Mouse (Mus musculus) forebrain, embryonic 12.5 days (tissue): ENCODE results near the gene Gm10428. TPM values are rescaled to one million over a fixed set of nuclear protein-coding genes. Genes with fewer than 3 reads are reported as not detected.
A peak's percentile ranks its signal among the peaks of the same experiment; 100 is the strongest.
"Not testable (repeated sequence)": the region's sequence is repeated elsewhere in the genome, so short reads cannot be mapped to it uniquely, and the experiment has no call there.

Experiments used
- ATAC-seq: fragments of 200-750 bp; cut with Nextera tagmentation; 2 replicates; pipeline ENCODE4 v1.8.0; 2017; ENCODE audit warnings: moderate TSS enrichment; ENCODE audit not compliant: low FRiP score
- H3K27ac ChIP-seq: fragments of 300-500 bp; sonication (generic); 2 replicates; pipeline ENCODE4 v1.5.1; 2016; ENCODE audit warnings: mild to moderate bottlenecking
- H3K27me3 ChIP-seq: fragments of 300-500 bp; sonication (generic); 2 replicates; pipeline ENCODE4 v1.6.1; 2016; ENCODE audit warnings: mild to moderate bottlenecking
- H3K36me3 ChIP-seq: fragments of 300-500 bp; sonication (generic); replicated peaks from 2 replicates; pipeline ENCODE4 v1.6.1; 2016; ENCODE audit warnings: mild to moderate bottlenecking
- H3K4me1 ChIP-seq: fragments of 300-500 bp; sonication (generic); 2 replicates; pipeline ENCODE4 v1.6.1; 2016
- H3K4me2 ChIP-seq: fragments of 300-500 bp; sonication (generic); 2 replicates; pipeline ENCODE4 v1.6.1; 2016; ENCODE audit warnings: mild to moderate bottlenecking, moderate library complexity
- H3K4me3 ChIP-seq: fragments of 300-500 bp; sonication (generic); replicated peaks from 2 replicates; pipeline ENCODE4 v1.5.1; 2016; ENCODE audit warnings: mild to moderate bottlenecking
- H3K9ac ChIP-seq: fragments of 300-500 bp; sonication (generic); 2 replicates; pipeline ENCODE4 v1.6.1; 2016; ENCODE audit warnings: mild to moderate bottlenecking
- H3K9me3 ChIP-seq: fragments of 300-500 bp; sonication (generic); 2 replicates; pipeline ENCODE4 v1.6.1; 2016
- WGBS: fragments of 180-500 bp; shearing (Covaris S2); methylation state at CpG from one replicate; pipeline ENCODE4 v1.1.7; 2016; 5-methylcytosine and 5-hydroxymethylcytosine counted together
- polyA plus RNA-seq: library from polyadenylated mRNA; unstranded; fragments of >200 nt; fragmentation: Nextera tagmentation; extraction: Ambion mirVana; gene quantifications from 2 replicates; pipeline ENCODE4 v1.2.1, GENCODE M21; 2016

Gm10428 gene
- polyA plus RNA-seq, 1 experiment from 2014 or later: not detected

GRCm38 (mm10) chr11:62747227-62747626 is 5.7 kb upstream of the Gm10428 start:
- ATAC-seq: no peak
- H3K27ac ChIP-seq: no peak overlapping the region
- no peak overlapping the region for H3K9ac ChIP-seq
- H3K4me1 ChIP-seq: peaks cover 7% of the 10 kb centered on the region; the same call in 1 of the 2 replicates
- no peak overlapping the region for H3K4me3 ChIP-seq
- no peaks in the 10 kb centered on the region for H3K36me3 ChIP-seq
- no peaks in the 10 kb centered on the region for H3K9me3 ChIP-seq
- no peak overlapping the region for H3K4me2 ChIP-seq
- 72% methylated on average over 9 of the region's 9 CpGs for WGBS
- peaks cover 15% of the 10 kb centered on the region for H3K27me3 ChIP-seq

- WGBS: 73% methylated on average over 4 of the region's 4 CpGs
- Histone ChIP-seq H3K4me2 (no peak overlapping the region), H3K9ac (no peak overlapping the region), H3K27me3 (peaks cover 19% of the 10 kb centered on the region), H3K4me1 (peaks cover 7% of the 10 kb centered on the region; the same call in 1 of the 2 replicates), H3K36me3 (no peaks in the 10 kb centered on the region), H3K27ac (no peak overlapping the region), H3K4me3 (no peak overlapping the region), H3K9me3 (no peaks in the 10 kb centered on the region)
- ATAC-seq: no peak
Measured at GRCm38 (mm10) chr11:62748062-62748461, 4.8 kb upstream of the Gm10428 start.

- H3K9ac ChIP-seq, H3K36me3 ChIP-seq, ATAC-seq, H3K4me2 ChIP-seq, H3K4me1 ChIP-seq, H3K9me3 ChIP-seq, H3K27ac ChIP-seq, H3K4me3 ChIP-seq: not testable (repeated sequence)
- 93% methylated on average over 13 of the region's 13 CpGs for WGBS
- H3K27me3 ChIP-seq: peaks cover 19% of the 10 kb centered on the region
Measured at GRCm38 (mm10) chr11:62749445-62749844, 3.5 kb upstream of the Gm10428 start.

- Histone ChIP-seq H3K27me3 (peaks cover 25% of the 10 kb centered on the region), H3K4me1 (peaks cover 7% of the 10 kb centered on the region), H3K9me3 (no peaks in the 10 kb centered on the region), H3K4me2 (no peak overlapping the region), H3K9ac (no peak overlapping the region), H3K27ac (no peak overlapping the region), H3K36me3 (no peaks in the 10 kb centered on the region), H3K4me3 (no peak overlapping the region)
- WGBS: 72% methylated on average over 11 of the region's 11 CpGs
- ATAC-seq: no peak
Measured at GRCm38 (mm10) chr11:62752191-62752590, 709 bp upstream of the Gm10428 start.

- peak; percentile 99 for ATAC-seq
- Histone ChIP-seq H3K36me3 (no peaks in the 10 kb centered on the region), H3K9me3 (no peaks in the 10 kb centered on the region), H3K4me1 (peaks cover 10% of the 10 kb centered on the region), H3K27ac (no peak overlapping the region), H3K4me3 (peak overlapping the region; percentile 32), H3K27me3 (peaks cover 30% of the 10 kb centered on the region), H3K4me2 (peak overlapping the region; percentile 53), H3K9ac (peak overlapping the region; percentile 47)
- WGBS: 8% methylated on average over 36 of the region's 36 CpGs
Measured at GRCm38 (mm10) chr11:62756456-62757142, 3.7 kb downstream of the Gm10428 start.

GRCm38 (mm10) chr11:62757143-62757507 is 4.2 kb downstream of the Gm10428 start:
- H3K36me3 ChIP-seq: no peaks in the 10 kb centered on the region
- H3K27ac ChIP-seq: no peak overlapping the region
- 0 out of 2 replicates have a peak, but pooled peaks have one; percentile 31 for ATAC-seq
- H3K4me3 ChIP-seq: peak overlapping the region; percentile 32
- H3K9me3 ChIP-seq: no peaks in the 10 kb centered on the region
- peaks cover 30% of the 10 kb centered on the region for H3K27me3 ChIP-seq
- peak overlapping the region; percentile 53 for H3K4me2 ChIP-seq
- H3K4me1 ChIP-seq: peaks cover 10% of the 10 kb centered on the region
- 4% methylated on average over 7 of the region's 7 CpGs for WGBS
- peak overlapping the region; percentile 47 for H3K9ac ChIP-seq

- H3K27ac ChIP-seq: no peak overlapping the region
- H3K4me1 ChIP-seq: peaks cover 10% of the 10 kb centered on the region
- H3K4me3 ChIP-seq: no peak overlapping the region
- ATAC-seq: no peak
- H3K27me3 ChIP-seq: peaks cover 27% of the 10 kb centered on the region
- no peaks in the 10 kb centered on the region for H3K36me3 ChIP-seq
- H3K4me2 ChIP-seq: no peak overlapping the region
- no peak overlapping the region for H3K9ac ChIP-seq
- WGBS: 89% methylated on average over 6 of the region's 6 CpGs
- H3K9me3 ChIP-seq: no peaks in the 10 kb centered on the region
Measured at GRCm38 (mm10) chr11:62757906-62758305, 5.0 kb downstream of the Gm10428 start.

GRCm38 (mm10) chr11:62758491-62758890 is 5.6 kb downstream of the Gm10428 start:
- Histone ChIP-seq H3K27me3 (peaks cover 27% of the 10 kb centered on the region), H3K27ac (no peak overlapping the region), H3K4me1 (peaks cover 10% of the 10 kb centered on the region), H3K36me3 (no peaks in the 10 kb centered on the region), H3K4me3 (no peak overlapping the region), H3K4me2 (no peak overlapping the region), H3K9ac (no peak overlapping the region), H3K9me3 (no peaks in the 10 kb centered on the region)
- ATAC-seq: no peak
- WGBS: 77% methylated on average over 11 of the region's 11 CpGs

- peaks cover 17% of the 10 kb centered on the region for H3K27me3 ChIP-seq
Measured at GRCm38 (mm10) chr11:62760755-62761457, 8.0 kb downstream of the Gm10428 start.

GRCm38 (mm10) chr11:62776510-62776909 is 23.6 kb downstream of the Gm10428 start:
- Histone ChIP-seq H3K9me3 (peaks cover 48% of the 10 kb centered on the region), H3K4me2 (no peak overlapping the region), H3K4me3 (no peak overlapping the region), H3K4me1 (no peaks in the 10 kb centered on the region), H3K27me3 (no peaks in the 10 kb centered on the region), H3K36me3 (peaks cover 53% of the 10 kb centered on the region), H3K27ac (no peak overlapping the region), H3K9ac (no peak overlapping the region)
- 95% methylated on average over 7 of the region's 7 CpGs for WGBS
- ATAC-seq: no peak

More at GRCm38 (mm10) chr11:62760755-62761457, 8.0 kb downstream of the Gm10428 start:
- Histone ChIP-seq H3K9me3 (no peaks in the 10 kb centered on the region), H3K9ac (no peak overlapping the region), H3K4me2 (no peak overlapping the region), H3K27ac (no peak overlapping the region), H3K4me1 (peaks cover 10% of the 10 kb centered on the region), H3K36me3 (no peaks in the 10 kb centered on the region), H3K4me3 (no peak overlapping the region)
- 78% methylated on average over 9 of the region's 9 CpGs for WGBS
- ATAC-seq: no peak

- H3K9ac ChIP-seq: peak within 1 kb of the TSS; percentile 76
- H3K4me2 ChIP-seq: peak within 1 kb of the TSS; percentile 68
- 6% methylated on average over 34 of the region's 34 CpGs for WGBS
- peak within 1 kb of the TSS; percentile 61 for H3K4me3 ChIP-seq
- ATAC-seq: peak; percentile 95
- H3K27me3 ChIP-seq: no peaks in the 10 kb centered on the region
- 0 out of 2 replicates have a peak within 1 kb of the TSS, but pooled peaks have one; percentile 6 for H3K27ac ChIP-seq
- peaks cover 27% of the 10 kb centered on the region for H3K36me3 ChIP-seq
- no peaks in the 10 kb centered on the region for H3K9me3 ChIP-seq
- peaks cover 8% of the 10 kb centered on the region for H3K4me1 ChIP-seq
Measured at GRCm38 (mm10) chr11:62788935-62789616, 36.2 kb downstream of the Gm10428 start, which contains the start of gene Zfp286. TSS of gene Zfp286 (minus strand) at chr11:62789462.

GRCm38 (mm10) chr11:62789617-62789936 is 36.7 kb downstream of the Gm10428 start:
- Histone ChIP-seq H3K4me3 (peak overlapping the region; percentile 61), H3K9ac (peak overlapping the region; percentile 76), H3K36me3 (peaks cover 22% of the 10 kb centered on the region), H3K27ac (no peak overlapping the region), H3K27me3 (no peaks in the 10 kb centered on the region), H3K9me3 (no peaks in the 10 kb centered on the region), H3K4me1 (peaks cover 8% of the 10 kb centered on the region), H3K4me2 (peak overlapping the region; percentile 68)
- 59% methylated on average over 3 of the region's 3 CpGs for WGBS
- ATAC-seq: no peak
